Mouse (Mus musculus): ENCODE data around the gene Slc6a8. TPM values are rescaled to one million over a fixed set of nuclear protein-coding genes. Genes with fewer than 3 reads are reported as not detected.

The Slc6a8 gene
- 6.7 and 7.9 TPM in 2 replicates for polyA plus RNA-seq (2016; fragmentation: Nextera tagmentation; extraction: Ambion mirVana)

DNA sequence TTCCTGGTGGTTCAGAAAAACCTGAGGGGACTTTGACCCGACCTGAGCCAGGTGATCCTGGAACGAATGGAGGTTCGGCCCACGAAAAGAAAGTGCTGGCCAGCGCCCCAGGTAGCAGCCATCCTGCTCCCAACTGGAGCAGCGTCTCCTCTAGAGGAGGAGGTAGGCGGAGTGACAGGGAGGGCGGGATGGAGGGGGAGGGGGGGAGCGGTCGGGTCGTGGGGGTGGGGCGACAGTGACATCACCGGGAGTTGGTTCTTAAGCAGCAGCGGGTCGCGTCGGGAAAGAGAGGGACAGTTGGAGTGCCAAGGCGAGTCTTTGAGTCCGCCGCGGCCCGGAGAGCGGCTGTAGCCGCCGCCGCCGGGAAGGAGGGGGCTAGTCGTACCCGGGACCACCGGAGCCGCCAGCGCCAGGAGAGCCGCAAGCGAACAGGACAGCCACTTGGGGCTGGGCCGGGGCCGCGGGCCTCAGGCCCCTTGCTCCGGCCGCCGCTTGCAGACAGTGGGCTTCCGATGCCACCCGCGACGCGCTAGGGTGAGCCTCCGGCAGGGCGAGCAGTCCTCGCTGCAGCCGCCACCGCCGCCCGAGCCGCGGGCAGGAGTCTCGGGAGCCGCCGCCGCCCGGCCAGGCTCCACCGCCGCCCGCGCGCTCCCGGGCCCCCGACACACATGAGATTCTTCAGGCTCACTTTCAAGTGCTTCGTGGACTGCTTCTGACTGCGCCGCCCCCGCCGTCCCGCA is at the start of gene Slc6a8:
Slc6a8 (plus strand) TSS at position 272 of the 740 bp plus-strand sequence.
- no peak within 1 kb of the TSS for H3K27ac ChIP-seq
- H3K4me1 ChIP-seq: peaks cover 20% of the 10 kb centered on the region
- WGBS: 17% methylated on average over 53 of the region's 72 CpGs

DNA sequence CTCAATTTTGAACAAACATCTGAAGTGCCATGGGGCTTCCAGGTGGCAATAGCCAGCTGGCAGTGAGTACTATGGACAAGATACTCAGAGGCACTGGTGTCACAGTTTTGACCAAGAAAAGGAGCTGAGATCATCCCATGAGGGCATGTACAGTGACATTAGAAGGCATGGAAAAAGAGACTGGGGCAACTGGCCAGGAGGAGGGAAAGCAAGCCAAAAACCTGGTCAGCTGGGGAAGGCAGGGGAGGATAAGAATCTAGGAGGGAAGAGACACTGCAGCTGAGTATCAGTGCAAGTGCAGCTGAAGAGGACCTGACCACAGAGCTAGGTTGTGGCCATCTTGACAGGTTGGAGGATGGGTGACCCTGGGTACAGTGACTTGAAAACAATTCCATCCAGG is 46.0 kb upstream of the Slc6a8 start:
- Histone ChIP-seq H3K27ac (no peak overlapping the region), H3K9me3 (no peaks in the 10 kb centered on the region), H3K36me3 (no peaks in the 10 kb centered on the region), H3K4me1 (no peaks in the 10 kb centered on the region), H3K4me2 (replicated peaks) (no peak overlapping the region), H3K4me3 (no peak overlapping the region), H3K27me3 (replicated peaks) (no peaks in the 10 kb centered on the region), H3K9ac (no peak overlapping the region)
- no peak for ATAC-seq (ENCODE audit: low FRiP score, low read depth)

More for the DNA sequence above, at the start of gene Slc6a8:
- ATAC-seq (ENCODE audit: low FRiP score, low read depth): peak; percentile 61
- Histone ChIP-seq H3K9ac (peak within 1 kb of the TSS; percentile 80), H3K27me3 (replicated peaks) (no peaks in the 10 kb centered on the region), H3K36me3 (no peaks in the 10 kb centered on the region; the same call in 1 of the 2 replicates), H3K4me2 (replicated peaks) (peak within 1 kb of the TSS; percentile 67), H3K9me3 (no peaks in the 10 kb centered on the region), H3K4me3 (peak within 1 kb of the TSS; percentile 57)

DNA sequence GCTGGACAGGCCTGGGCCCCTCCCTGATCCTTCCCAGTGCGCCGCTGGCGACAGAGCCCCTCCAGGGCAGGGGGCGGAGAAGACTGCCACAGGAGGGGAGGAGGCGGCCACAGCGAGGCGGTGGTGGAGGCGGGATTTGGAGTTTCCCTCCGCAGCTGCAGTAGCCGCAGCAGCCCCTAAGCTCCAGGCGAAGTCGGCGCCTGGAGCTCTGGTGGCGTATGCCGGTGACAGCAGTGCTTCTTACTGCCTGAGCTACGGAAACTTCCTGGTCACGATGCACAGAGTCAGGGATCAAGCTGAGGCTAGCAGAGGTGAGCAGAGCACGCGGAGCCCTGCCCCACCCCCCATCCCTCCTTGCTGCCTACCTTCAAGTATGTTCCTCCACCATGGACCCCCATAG is 37.5 kb upstream of the Slc6a8 start:
- no peaks in the 10 kb centered on the region for H3K9me3 ChIP-seq
- H3K27ac ChIP-seq: no peak overlapping the region
- peak overlapping the region; percentile 35 for H3K4me2 ChIP-seq (replicated peaks)
- H3K4me3 ChIP-seq: no peak overlapping the region
- WGBS: 19% methylated on average over 16 of the region's 19 CpGs
- H3K27me3 ChIP-seq (replicated peaks): peaks cover 51% of the 10 kb centered on the region
- no peak for ATAC-seq (ENCODE audit: low FRiP score, low read depth)
- H3K9ac ChIP-seq: no peak overlapping the region
- H3K36me3 ChIP-seq: no peaks in the 10 kb centered on the region
- no peaks in the 10 kb centered on the region for H3K4me1 ChIP-seq

DNA sequence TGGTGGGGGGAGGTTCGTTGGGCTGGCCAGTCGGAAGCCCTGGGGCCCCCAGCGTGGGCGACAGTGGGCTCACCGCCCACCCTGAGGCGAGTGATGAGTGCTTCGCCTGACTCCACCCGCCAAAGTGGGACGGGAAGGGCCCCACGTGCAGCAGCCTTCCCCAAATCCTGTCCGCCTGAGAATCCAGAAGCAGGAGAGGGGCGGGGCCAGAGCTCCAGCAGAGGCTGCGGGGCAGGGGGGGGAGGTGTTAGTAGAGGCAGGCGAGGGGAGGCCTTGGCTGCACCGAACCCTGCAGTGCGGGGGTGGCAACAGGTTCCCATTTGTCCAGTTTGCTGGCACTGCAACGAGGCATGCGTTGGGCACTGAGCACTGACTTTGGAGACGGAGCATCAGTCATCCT is 35.5 kb upstream of the Slc6a8 start:
- Histone ChIP-seq H3K4me3 (peak overlapping the region; percentile 21), H3K27ac (no peak overlapping the region), H3K9ac (no peak overlapping the region), H3K4me2 (replicated peaks) (peak overlapping the region; percentile 57), H3K27me3 (replicated peaks) (peaks cover 63% of the 10 kb centered on the region), H3K36me3 (no peaks in the 10 kb centered on the region), H3K4me1 (no peaks in the 10 kb centered on the region), H3K9me3 (no peaks in the 10 kb centered on the region)
- no peak for ATAC-seq (ENCODE audit: low FRiP score, low read depth)
- WGBS: 16% methylated on average over 18 of the region's 19 CpGs

DNA sequence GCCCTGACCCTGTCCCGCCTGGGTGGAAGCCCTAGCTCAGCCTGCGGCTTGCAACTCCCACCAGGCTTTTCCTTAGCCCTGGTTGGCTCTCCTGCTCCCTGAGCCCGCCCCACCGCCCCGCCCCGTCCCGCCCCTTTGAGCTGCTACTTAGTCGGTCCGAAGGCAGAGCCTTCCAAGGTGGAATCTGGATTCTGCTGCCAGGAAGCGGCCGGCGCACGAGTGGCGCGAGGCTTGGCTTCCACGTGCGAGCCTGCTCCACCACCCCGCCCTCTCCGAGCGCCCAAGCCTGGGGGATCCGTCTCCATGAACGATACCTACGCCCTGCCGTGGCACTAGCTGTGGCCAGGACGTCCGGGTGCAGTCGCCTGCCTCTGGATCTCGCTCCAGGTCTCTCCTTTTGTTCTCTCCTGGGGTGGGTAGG is 33.7 kb upstream of the Slc6a8 start, which contains the start of gene Dusp9:
Dusp9 (plus strand) TSS at position 165 of the 421 bp plus-strand sequence.
- peak; percentile 72 for ATAC-seq (ENCODE audit: low FRiP score, low read depth)
- H3K27ac ChIP-seq: no peak within 1 kb of the TSS

DNA sequence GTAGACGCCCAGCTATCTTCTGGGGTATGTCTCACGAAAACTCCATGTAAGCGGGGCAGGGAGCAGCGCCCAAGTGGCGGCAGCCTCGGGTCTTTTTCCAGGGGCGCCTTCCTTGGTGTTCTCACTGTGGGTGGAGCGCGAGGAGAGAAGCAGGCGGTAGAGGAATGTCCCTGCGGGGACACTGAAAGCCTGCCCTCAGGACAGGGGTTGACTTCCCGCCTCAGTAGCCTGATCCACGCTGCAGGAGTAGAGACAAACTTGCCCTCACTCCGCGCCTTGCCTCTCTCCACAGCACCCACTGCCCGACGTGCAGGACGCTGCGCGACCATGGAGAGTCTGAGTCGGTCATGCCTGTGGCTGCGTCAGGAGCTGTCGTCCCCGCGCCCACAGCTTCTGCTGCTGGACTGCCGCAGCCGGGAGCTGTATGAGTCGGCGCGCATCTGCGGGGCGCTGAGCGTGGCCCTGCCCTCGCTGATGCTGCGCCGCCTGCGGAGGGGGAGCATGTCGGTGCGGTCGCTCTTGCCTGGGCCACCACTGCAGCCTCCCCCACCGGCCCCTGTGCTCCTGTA is 33.0 kb upstream of the Slc6a8 start:
- Histone ChIP-seq H3K36me3 (no peaks in the 10 kb centered on the region), H3K4me2 (replicated peaks) (peak overlapping the region; percentile 58), H3K9ac (no peak overlapping the region), H3K4me1 (no peaks in the 10 kb centered on the region), H3K4me3 (peak overlapping the region; percentile 22), H3K9me3 (no peaks in the 10 kb centered on the region), H3K27me3 (replicated peaks) (peaks cover 61% of the 10 kb centered on the region), H3K27ac (no peak overlapping the region)
- ATAC-seq (ENCODE audit: low FRiP score, low read depth): no peak; the same call in 1 of the 2 replicates
- WGBS: 16% methylated on average over 41 of the region's 41 CpGs

More for the DNA sequence above, 33.7 kb upstream of the Slc6a8 start, which contains the start of gene Dusp9:
- Histone ChIP-seq H3K36me3 (no peaks in the 10 kb centered on the region), H3K4me1 (no peaks in the 10 kb centered on the region), H3K9ac (no peak within 1 kb of the TSS), H3K9me3 (no peaks in the 10 kb centered on the region), H3K4me2 (replicated peaks) (peak within 1 kb of the TSS; percentile 58), H3K27me3 (replicated peaks) (peaks cover 63% of the 10 kb centered on the region), H3K4me3 (peak within 1 kb of the TSS; percentile 22)
- 25% methylated on average over 28 of the region's 28 CpGs for WGBS

DNA sequence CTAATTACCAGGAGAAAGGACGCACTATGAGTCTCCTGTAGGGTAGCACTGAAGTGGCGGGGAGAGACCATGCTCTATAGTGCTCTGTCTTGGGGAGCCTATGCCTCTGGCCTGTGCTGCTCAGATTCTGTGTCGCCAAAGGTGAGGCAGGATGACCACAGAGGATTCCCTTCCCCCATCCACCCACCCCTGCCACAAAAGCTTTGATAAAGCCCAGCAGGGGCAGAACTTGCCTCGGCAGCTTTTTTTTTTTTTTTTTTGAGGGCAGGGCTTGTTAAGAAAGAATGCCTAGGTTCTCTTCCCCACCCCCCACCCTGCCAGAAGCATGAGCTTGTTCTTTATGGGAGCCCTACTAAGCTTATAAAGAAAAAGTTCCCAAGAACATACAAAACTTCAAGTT is 27.8 kb upstream of the Slc6a8 start:
- Histone ChIP-seq H3K27ac (no peak overlapping the region), H3K4me2 (replicated peaks) (no peak overlapping the region), H3K36me3 (no peaks in the 10 kb centered on the region), H3K9me3 (no peaks in the 10 kb centered on the region), H3K4me1 (no peaks in the 10 kb centered on the region), H3K27me3 (replicated peaks) (peaks cover 16% of the 10 kb centered on the region), H3K9ac (no peak overlapping the region), H3K4me3 (no peak overlapping the region)
- WGBS: 43% methylated on average over 4 of the region's 4 CpGs
- ATAC-seq (ENCODE audit: low FRiP score, low read depth): no peak

DNA sequence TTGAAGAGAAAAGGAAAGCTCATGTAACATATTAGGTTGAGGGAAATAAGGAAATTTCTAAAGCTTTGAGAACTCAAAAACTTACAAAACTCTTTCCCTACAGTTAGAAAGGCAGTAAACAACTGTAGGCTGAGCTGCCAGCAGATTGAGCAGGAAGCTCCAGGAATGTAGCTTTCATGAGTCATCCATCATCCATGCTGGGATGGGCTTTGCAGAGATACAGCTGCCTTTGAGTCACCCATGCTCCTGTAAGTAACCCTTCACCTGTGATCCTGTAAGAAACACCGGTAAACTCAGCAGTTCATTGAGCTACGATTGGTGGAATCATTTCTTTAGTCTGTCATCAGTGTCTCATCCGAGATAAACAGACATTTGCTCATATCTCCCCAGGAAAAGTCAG is 22.1 kb upstream of the Slc6a8 start:
- WGBS: 73% methylated on average over 3 of the region's 3 CpGs
- no peak for ATAC-seq (ENCODE audit: low FRiP score, low read depth)
- Histone ChIP-seq H3K9ac (no peak overlapping the region), H3K27ac (no peak overlapping the region), H3K9me3 (no peaks in the 10 kb centered on the region), H3K27me3 (replicated peaks) (no peaks in the 10 kb centered on the region), H3K4me3 (no peak overlapping the region), H3K36me3 (no peaks in the 10 kb centered on the region), H3K4me1 (no peaks in the 10 kb centered on the region), H3K4me2 (replicated peaks) (no peak overlapping the region)

DNA sequence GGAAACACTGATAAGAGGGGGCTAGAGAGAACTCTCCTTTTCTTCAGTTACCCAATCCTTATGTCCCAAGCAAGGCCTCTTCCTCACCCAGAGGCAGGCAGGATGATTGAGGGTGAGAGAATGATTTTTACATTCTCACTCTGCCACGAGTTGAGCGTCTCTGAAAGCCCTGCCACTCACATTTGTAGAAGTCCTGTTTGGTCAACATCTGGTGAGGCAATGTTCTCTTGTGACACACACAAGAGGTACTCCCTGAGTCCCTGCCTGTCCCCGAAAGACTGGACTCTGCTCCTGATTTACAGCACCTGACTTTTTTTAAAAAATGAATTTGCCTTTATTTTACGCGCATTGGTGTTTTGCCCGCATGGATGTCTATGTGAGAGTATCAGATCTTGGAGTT is 19.6 kb upstream of the Slc6a8 start:
- WGBS: 84% methylated on average over 6 of the region's 6 CpGs
- no peak overlapping the region for H3K4me3 ChIP-seq
- ATAC-seq (ENCODE audit: low FRiP score, low read depth): no peak

DNA sequence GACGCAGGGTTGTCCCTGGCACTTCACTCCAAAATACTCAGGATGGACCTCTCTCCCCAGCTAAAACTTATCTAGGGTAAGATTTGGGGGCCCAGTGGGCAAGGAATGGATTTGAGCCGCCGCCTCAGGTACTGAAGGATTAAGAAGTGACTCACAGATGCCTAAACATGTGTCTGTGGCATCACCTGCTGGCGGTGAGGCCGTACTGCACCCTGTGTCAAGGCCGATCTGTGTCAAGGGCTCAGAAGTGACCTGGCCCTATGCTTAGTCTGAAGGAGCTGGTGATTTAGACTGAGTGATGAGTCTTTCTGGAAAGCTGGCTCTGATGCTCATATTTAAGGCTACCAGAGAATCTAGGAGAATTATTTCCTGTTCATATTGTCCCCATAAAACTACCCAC is 18.8 kb upstream of the Slc6a8 start:
- no peaks in the 10 kb centered on the region for H3K27me3 ChIP-seq (replicated peaks)
- 22% methylated on average over 6 of the region's 6 CpGs for WGBS
- no peak; the same call in 1 of the 2 replicates for ATAC-seq (ENCODE audit: low FRiP score, low read depth)

More for the DNA sequence above, 19.6 kb upstream of the Slc6a8 start:
- Histone ChIP-seq H3K36me3 (no peaks in the 10 kb centered on the region), H3K4me1 (no peaks in the 10 kb centered on the region), H3K27ac (no peak overlapping the region), H3K9ac (no peak overlapping the region), H3K9me3 (no peaks in the 10 kb centered on the region), H3K27me3 (replicated peaks) (no peaks in the 10 kb centered on the region), H3K4me2 (replicated peaks) (no peak overlapping the region)

DNA sequence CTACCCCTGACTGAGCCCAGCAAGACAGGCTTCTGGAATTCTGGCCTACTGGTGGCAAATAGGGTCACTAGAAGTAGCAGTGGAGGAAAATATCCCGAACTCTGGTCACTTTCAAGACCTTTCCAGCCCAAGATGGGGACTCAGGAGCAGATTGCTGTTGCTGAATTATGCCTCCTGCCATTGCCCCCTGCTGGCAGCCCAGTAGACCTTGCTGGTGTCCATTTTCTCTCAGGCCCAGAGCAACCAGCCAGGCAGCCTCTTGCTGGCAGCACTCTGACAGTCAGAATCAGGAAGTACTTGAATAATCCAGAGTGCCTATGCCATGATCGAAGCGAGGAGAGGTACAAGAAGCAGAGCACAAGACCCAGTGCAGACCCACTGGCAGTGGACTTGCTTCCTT is 17.4 kb upstream of the Slc6a8 start:
- H3K36me3 ChIP-seq: no peaks in the 10 kb centered on the region
- 89% methylated on average over 3 of the region's 3 CpGs for WGBS
- no peak for ATAC-seq (ENCODE audit: low FRiP score, low read depth)
- H3K4me2 ChIP-seq (replicated peaks): no peak overlapping the region
- 0 out of 2 replicates have a peak, but pooled peaks cover 4% of the 10 kb centered on the region for H3K4me1 ChIP-seq
- no peaks in the 10 kb centered on the region for H3K9me3 ChIP-seq
- H3K27me3 ChIP-seq (replicated peaks): no peaks in the 10 kb centered on the region
- H3K4me3 ChIP-seq: no peak overlapping the region
- H3K27ac ChIP-seq: no peak overlapping the region
- no peak overlapping the region for H3K9ac ChIP-seq

More for the DNA sequence above, 18.8 kb upstream of the Slc6a8 start:
- Histone ChIP-seq H3K36me3 (no peaks in the 10 kb centered on the region), H3K4me3 (no peak overlapping the region), H3K4me1 (no peaks in the 10 kb centered on the region), H3K27ac (no peak overlapping the region), H3K4me2 (replicated peaks) (no peak overlapping the region), H3K9ac (no peak overlapping the region), H3K9me3 (no peaks in the 10 kb centered on the region)

DNA sequence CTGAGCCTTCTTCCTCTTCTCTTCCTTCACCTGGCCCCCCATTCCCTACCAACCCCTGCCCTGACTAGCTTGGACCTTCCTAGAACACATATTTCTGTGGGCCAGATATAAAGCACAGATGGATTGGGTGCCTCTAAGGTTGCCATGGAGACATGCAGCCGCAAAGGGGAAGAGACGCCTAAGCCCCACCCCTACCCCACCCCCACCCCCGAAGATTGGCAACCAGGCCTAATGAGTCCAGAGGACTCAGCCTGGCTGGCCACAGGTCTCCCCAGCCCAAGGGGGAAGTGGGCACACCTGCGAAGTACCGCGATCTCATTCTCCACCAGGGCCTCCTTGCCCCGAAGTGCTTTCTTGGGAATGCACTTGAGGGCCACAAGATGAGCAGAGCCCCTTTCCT is 14.6 kb upstream of the Slc6a8 start:
- H3K4me3 ChIP-seq: no peak overlapping the region
- peak overlapping the region; percentile 73 for H3K4me2 ChIP-seq (replicated peaks)
- no peaks in the 10 kb centered on the region for H3K27me3 ChIP-seq (replicated peaks)
- 0 out of 2 replicates have a peak, but pooled peaks cover 4% of the 10 kb centered on the region for H3K4me1 ChIP-seq
- H3K27ac ChIP-seq: no peak overlapping the region
- no peak overlapping the region for H3K9ac ChIP-seq
- ATAC-seq (ENCODE audit: low FRiP score, low read depth): no peak
- WGBS: 38% methylated on average over 7 of the region's 7 CpGs
- no peaks in the 10 kb centered on the region for H3K9me3 ChIP-seq
- no peaks in the 10 kb centered on the region for H3K36me3 ChIP-seq

Data from neural tube, embryonic 12.5 days (tissue).